In the genomic region with DNA sequence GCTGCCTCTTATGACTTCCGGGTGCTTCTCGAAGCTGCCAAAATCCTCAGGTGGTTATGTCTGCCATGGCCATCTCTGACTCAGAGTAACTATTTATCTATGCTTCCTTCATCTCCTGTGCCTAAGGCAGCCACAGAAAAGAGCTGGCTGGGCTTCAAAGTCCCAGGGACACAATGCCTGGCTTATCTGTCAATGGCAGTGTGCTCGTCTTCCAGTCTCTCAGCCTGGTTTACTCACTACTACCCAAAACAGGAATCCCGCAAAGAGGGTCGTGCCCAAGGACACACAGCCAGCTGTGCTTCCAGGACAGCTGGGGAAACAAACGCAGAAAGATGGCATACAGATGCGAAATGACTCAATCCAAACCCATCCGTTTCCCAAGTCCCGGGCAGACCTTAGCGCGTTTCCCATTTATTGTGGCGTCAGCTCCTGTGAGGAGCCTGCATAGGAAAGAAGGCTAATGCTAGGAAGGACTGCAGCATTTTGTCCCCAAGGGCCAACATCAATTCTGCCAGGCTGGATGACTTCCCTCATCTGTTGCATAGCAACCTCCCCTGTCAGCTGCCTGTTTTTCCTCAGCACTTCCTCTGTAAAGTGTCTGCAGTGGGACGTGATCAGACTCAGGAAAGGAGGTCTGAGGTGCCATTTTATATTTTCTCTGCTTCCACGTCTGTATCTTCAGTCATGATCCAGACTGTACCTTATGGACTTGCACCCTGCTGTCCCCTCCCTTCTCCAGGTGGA, we compare ENCODE assay signal across 7 mouse cellular contexts. TPM values are rescaled to one million over a fixed set of nuclear protein-coding genes. Genes with fewer than 3 reads are reported as not detected.
DNase-seq lines count a peak whose midpoint lies in the region; ATAC-seq lines count a peak whose summit lies in the region.
"Not testable (repeated sequence)": the region's sequence is repeated elsewhere in the genome, so short reads cannot be mapped to it uniquely, and the experiment has no call there.

No protein-coding gene starts in this region.

- H3K36me3 ChIP-seq in forebrain, embryonic 11.5 days (ENCODE audit: control insufficient read depth, insufficient read depth, low read length); hindbrain, embryonic 16.5 days (ENCODE audit: control insufficient read depth, insufficient read depth, low read length); midbrain, embryonic 16.5 days (ENCODE audit: control insufficient read depth, insufficient read depth, low read length): not testable (repeated sequence)

- peak; percentile 61; the same call in 1 of the 2 replicates for ATAC-seq in forebrain, embryonic 11.5 days (replicated peaks; ENCODE audit: low FRiP score)
- peak; percentile 42; the same call in 1 of the 2 replicates for ATAC-seq in granulocyte monocyte progenitor cell, adult 5-6 weeks (replicated peaks; ENCODE audit: poor library complexity, severe bottlenecking)
- peak; percentile 97 for ATAC-seq in hindbrain, embryonic 16.5 days
- ATAC-seq in midbrain, embryonic 16.5 days: peak; percentile 96

- not testable (repeated sequence) for H3K9me3 ChIP-seq in forebrain, embryonic 11.5 days (ENCODE audit: control insufficient read depth, low read length); hindbrain, embryonic 16.5 days (ENCODE audit: control insufficient read depth, low read length); midbrain, embryonic 16.5 days (replicated peaks; ENCODE audit: control insufficient read depth, low read length, poor library complexity, severe bottlenecking)

- WGBS in forebrain, embryonic 11.5 days: 39% methylated on average over 6 of the region's 14 CpGs
- 31% methylated on average over 6 of the region's 14 CpGs for WGBS in hindbrain, embryonic 16.5 days
- 32% methylated on average over 7 of the region's 14 CpGs for WGBS in midbrain, embryonic 16.5 days

- H3K4me2 ChIP-seq in forebrain, embryonic 11.5 days (ENCODE audit: low read depth, low read length, severe bottlenecking): not testable (repeated sequence)
- H3K4me2 ChIP-seq in hindbrain, embryonic 16.5 days (ENCODE audit: low read length): 0 out of 2 replicates have a peak overlapping the region, but pooled peaks have one; percentile 12
- 0 out of 2 replicates have a peak overlapping the region, but pooled peaks have one; percentile 17 for H3K4me2 ChIP-seq in midbrain, embryonic 16.5 days (ENCODE audit: low read length)

- not testable (repeated sequence) for H3K4me3 ChIP-seq in forebrain, embryonic 11.5 days (ENCODE audit: low read depth, low read length); hindbrain, embryonic 16.5 days (ENCODE audit: low read length); midbrain, embryonic 16.5 days (ENCODE audit: low read depth, low read length)

- H3K4me1 ChIP-seq in forebrain, embryonic 11.5 days (replicated peaks; ENCODE audit: control insufficient read depth, insufficient read depth, low read length); hindbrain, embryonic 16.5 days (ENCODE audit: control insufficient read depth, insufficient read depth, low read depth, low read length): not testable (repeated sequence)
- H3K4me1 ChIP-seq in midbrain, embryonic 16.5 days (ENCODE audit: control insufficient read depth, insufficient read depth, low read length): peaks cover 11% of the 10 kb centered on the region

- H3K9ac ChIP-seq in forebrain, embryonic 11.5 days (ENCODE audit: low read length); hindbrain, embryonic 16.5 days (ENCODE audit: low read depth, low read length); midbrain, embryonic 16.5 days (ENCODE audit: low read depth, low read length): not testable (repeated sequence)

- intact Hi-C loops in left cerebral cortex, postnatal 14 days (cut with DNase I): not testable (repeated sequence)

- peak; percentile 20 for DNase-seq in adrenal gland, postnatal 10 days
- DNase-seq in forebrain, embryonic 11.5 days (ENCODE audit: low spot score): not testable (repeated sequence)
- DNase-seq in left cerebral cortex, postnatal 14 days (ENCODE audit: low spot score in 2 of 2): peak; percentile 2
- peak; percentile 3 for DNase-seq in ovary, adult 18-20 months (ENCODE audit: low spot score)

- H3K27ac ChIP-seq in forebrain, embryonic 11.5 days (ENCODE audit: low read depth, low read length): not testable (repeated sequence)
- H3K27ac ChIP-seq in hindbrain, embryonic 16.5 days (ENCODE audit: low read depth, low read length): peak overlapping the region; percentile 74
- peak overlapping the region; percentile 84 for H3K27ac ChIP-seq in midbrain, embryonic 16.5 days (ENCODE audit: low read length)

- not testable (repeated sequence) for H3K27me3 ChIP-seq in forebrain, embryonic 11.5 days (ENCODE audit: control insufficient read depth, insufficient read depth, low read length); hindbrain, embryonic 16.5 days (replicated peaks; ENCODE audit: control insufficient read depth, insufficient read depth, low read length); midbrain, embryonic 16.5 days (ENCODE audit: control insufficient read depth, insufficient read depth, low read depth, low read length)

RNA-seq across cellular contexts. Expression of gene Maged1, which starts 34.1 kb away (rescaled TPM):
- 100 to 1,000 TPM; 233 to 246 TPM for total RNA-seq in adrenal gland, postnatal 10 days (2021)
- 743 and 816 TPM in 2 replicates for polyA plus RNA-seq in forebrain, embryonic 11.5 days (2014; fragmentation: Nextera tagmentation; extraction: Ambion mirVana)
- total RNA-seq in granulocyte monocyte progenitor cell, adult 5-6 weeks (2014; fragmentation: Nextera tagmentation): 4.0 and 8.1 TPM in 2 replicates
- 5.4 TPM in 2 replicates for total RNA-seq in granulocyte monocyte progenitor cell, adult 5-6 weeks (2017)
- 956 and 1,025 TPM in 2 replicates for polyA plus RNA-seq in hindbrain, embryonic 16.5 days (2015; fragmentation: Nextera tagmentation; extraction: Ambion mirVana)
- 100 to 1,000 TPM; 455 to 494 TPM for total RNA-seq in left cerebral cortex, postnatal 14 days (2021)
- polyA plus RNA-seq in midbrain, embryonic 16.5 days (2015; fragmentation: Nextera tagmentation; extraction: Ambion mirVana): 1,073 and 1,116 TPM in 2 replicates

Comparison
In these comparisons a context has a peak if more than half of its experiments do, and no peak if none do; other contexts are left out.
1. ATAC-seq: peak in every context shown above with its lines; median percentile 97 in hindbrain, embryonic 16.5 days; 96 in midbrain, embryonic 16.5 days; 61 in forebrain, embryonic 11.5 days; 42 in granulocyte monocyte progenitor cell, adult 5-6 weeks.
2. RNA of gene Maged1, which starts 34.1 kb away (total RNA-seq): 455 to 494 TPM in left cerebral cortex, postnatal 14 days and 233 to 246 TPM in adrenal gland, postnatal 10 days; 4.0 to 8.1 TPM in granulocyte monocyte progenitor cell, adult 5-6 weeks; every median in the first group is over 10 times any median in the second.